Mouse (Mus musculus) pancreas, adult 10 weeks (tissue): ENCODE data around the gene Mup5. TPM values are rescaled to one million over a fixed set of nuclear protein-coding genes. Genes with fewer than 3 reads are reported as not detected.

Source experiments
- polyA plus RNA-seq: library from polyadenylated mRNA; stranded (reverse); fragments of 350-450 nt; fragmentation: Illumina TruSeq; extraction: RNeasy Lipid Tissue Mini Kit (QIAGEN cat#74804); gene quantifications from one replicate; pipeline ENCODE4 v1.2.3, GENCODE M21; 2015; ENCODE audit warnings: low read depth, low replicate concordance; ENCODE audit not compliant: insufficient read depth

Mup5 gene
- not detected for polyA plus RNA-seq

GRCm38 (mm10) chr4:61834952-61835708, at the start of gene Mup5:
TSS of gene Mup5 (minus strand) at chr4:61835233.

GRCm38 (mm10) chr4:61782169-61782568, 52.9 kb downstream of the Mup5 start, which contains the start of gene Mup19:
TSS of gene Mup19 (minus strand) at chr4:61782269.

Other genes starting within 250 kb of the Mup5 start
- gene Mup17, start 239.4 kb downstream of the Mup5 start, polyA plus RNA-seq = not detected
- gene Mup18, start 161.1 kb downstream of the Mup5 start, polyA plus RNA-seq = not detected
- gene Mup19, start 53.0 kb downstream of the Mup5 start, polyA plus RNA-seq = not detected
- not detected for gene Mup20, start 218.9 kb upstream of the Mup5 start, polyA plus RNA-seq